Mouse (Mus musculus): ENCODE measurements at regions not wholly inside any gene's neighbourhood (a gene's known extent, or its start where the extent isn't known, plus 50 kb on each side); places are given as distances from the start of the nearest gene placed in this dataset.
"Not testable (repeated sequence)": the region's sequence is repeated elsewhere in the genome, so short reads cannot be mapped to it uniquely, and the experiment has no call there.

GRCm38 (mm10) chr5:97831421-97831820 lies 199.4 kb downstream of the Antxr2 start:
- no peak for DNase-seq

- no peak for DNase-seq
Observed at GRCm38 (mm10) chr5:97817485-97817884, 213.4 kb downstream of the Antxr2 start.

GRCm38 (mm10) chr5:97815357-97815756 lies 215.5 kb downstream of the Antxr2 start:
- no peak for DNase-seq

DNA sequence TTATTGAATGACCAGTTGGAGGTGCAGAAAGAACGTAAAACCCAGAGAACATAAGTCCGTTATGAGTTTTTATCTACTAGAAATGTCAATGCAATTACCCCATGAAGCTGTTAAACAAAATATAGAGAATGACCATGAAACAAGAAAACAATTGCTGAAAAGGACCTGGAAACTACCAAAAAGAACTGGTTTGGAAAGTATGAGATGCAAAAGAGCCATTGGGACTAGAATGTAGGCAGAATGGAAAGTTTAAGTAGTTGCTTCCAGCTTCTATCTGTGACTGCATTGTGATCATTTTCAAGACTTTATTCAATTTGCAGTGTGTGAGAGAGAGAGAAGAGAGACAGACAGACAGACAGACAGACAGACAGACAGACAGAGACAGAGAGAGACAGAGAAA lies 216.1 kb downstream of the Antxr2 start:
- DNase-seq = no peak

GRCm38 (mm10) chr5:97812611-97813350 lies 218.1 kb downstream of the Antxr2 start:
- no peak for DNase-seq

DNA sequence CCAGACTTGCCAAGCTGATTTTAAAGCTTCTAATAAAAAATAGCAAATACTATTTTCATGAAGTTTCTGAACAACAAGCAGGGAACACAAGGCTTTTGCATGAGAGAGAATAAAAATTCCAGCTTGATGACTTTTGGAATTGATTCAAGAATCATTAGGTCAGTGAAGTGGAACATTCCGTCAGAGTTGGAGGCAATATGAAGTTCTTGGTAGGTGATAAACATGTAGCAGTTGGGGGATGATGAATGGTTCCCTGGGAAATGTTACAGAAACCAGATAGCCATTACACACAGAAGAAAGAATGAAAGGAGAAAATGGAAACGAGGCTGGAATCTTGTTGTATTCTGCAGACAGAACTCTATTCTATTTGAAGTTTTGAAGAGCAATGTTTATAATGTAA lies 221.8 kb downstream of the Antxr2 start:
- no peak for DNase-seq

DNA sequence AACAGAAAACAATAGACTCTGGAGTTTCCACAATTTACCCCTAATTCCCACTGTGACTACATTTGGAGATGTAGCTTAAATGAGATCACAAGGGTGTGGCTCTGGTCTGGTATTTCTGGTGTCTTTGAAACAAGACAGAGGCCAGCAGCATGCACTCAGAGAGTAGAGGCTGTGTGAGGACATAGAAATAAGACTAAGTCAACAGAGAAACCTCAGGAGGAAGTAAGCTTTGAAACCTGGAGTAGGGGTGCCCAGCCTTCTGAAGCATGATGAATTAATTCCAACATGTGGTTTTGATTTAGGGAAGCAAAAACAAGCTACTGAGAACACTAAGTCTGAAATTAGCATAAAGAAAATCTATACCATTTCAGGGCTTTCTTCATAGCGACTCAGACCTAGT lies 223.7 kb downstream of the Antxr2 start:
- DNase-seq = no peak

GRCm38 (mm10) chr5:97806754-97807153 lies 224.1 kb downstream of the Antxr2 start:
- DNase-seq = no peak

- no peak for DNase-seq
Observed at GRCm38 (mm10) chr5:97800017-97800416, 230.8 kb downstream of the Antxr2 start.

GRCm38 (mm10) chr5:97788175-97788574 lies 242.7 kb downstream of the Antxr2 start:
- DNase-seq = no peak

GRCm38 (mm10) chr5:97787001-97787400 lies 243.8 kb downstream of the Antxr2 start:
- DNase-seq = no peak

- DNase-seq = not testable (repeated sequence)
Observed at GRCm38 (mm10) chr5:97775100-97775499, 255.7 kb downstream of the Antxr2 start.

GRCm38 (mm10) chr5:97773451-97773850 lies 257.4 kb downstream of the Antxr2 start:
- DNase-seq = not testable (repeated sequence)

- no peak for DNase-seq
Observed at GRCm38 (mm10) chr5:97737339-97737738, 280.5 kb upstream of the Gk2 start.

DNA sequence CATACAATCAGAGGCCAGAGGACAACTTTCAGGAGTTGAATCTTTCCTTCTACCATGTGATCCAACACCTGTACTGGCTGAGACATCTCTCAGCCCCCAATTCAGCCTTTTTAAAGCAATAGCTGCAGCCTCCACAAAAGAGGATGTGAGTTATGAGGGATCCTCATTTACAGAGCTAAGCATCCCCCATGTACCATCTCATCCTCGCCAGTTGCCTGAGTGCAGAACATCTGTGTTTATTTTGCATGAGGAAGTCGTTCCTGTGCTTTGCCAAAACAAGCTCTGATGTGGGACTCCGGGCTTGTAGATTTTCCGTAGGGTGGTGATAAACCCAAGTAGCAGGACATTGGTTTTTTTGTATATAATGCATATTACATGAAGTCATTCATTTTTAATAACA lies 274.1 kb upstream of the Gk2 start:
- DNase-seq = no peak

DNA sequence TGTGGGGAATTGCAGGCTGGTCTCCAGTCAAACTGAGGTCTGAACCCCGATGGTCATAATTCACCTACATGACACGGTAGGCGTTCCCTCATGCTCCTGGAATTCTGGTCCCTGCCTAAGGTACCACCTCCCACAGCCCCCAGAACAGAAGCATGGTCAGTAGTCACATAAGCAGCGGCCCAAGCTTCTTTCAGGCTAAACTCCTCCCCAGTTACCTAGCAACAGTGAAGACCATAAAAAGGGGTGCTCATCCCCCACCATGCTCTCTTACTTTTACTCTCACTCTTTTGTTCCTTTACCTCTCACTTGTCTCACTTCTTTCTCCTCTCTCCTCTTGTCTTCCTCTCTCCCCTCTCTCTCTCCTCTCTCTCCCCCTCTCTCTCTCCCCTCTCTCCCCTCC lies 262.5 kb upstream of the Gk2 start:
- DNase-seq = not testable (repeated sequence)

- DNase-seq = no peak
Observed at GRCm38 (mm10) chr5:97705270-97705669, 248.4 kb upstream of the Gk2 start.

DNA sequence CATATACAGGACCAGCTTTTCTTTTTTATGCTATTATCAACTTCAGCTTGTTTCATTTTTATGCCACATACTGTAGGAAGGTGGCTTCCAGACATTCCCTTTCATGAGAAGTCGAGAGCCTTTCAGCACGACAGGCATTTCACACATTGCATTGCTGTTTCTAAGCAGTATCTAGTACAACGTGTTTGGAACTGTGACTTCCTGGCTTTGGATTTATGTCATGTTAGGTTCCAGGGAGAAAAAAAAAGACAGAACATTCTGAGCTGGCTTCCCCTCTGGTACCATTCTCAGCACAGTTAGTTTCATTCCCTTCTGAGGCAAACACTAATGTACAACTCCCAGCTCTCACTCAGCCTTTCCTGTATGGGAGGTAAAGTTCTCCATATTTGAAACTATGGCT lies 243.7 kb upstream of the Gk2 start:
- DNase-seq = no peak

DNA sequence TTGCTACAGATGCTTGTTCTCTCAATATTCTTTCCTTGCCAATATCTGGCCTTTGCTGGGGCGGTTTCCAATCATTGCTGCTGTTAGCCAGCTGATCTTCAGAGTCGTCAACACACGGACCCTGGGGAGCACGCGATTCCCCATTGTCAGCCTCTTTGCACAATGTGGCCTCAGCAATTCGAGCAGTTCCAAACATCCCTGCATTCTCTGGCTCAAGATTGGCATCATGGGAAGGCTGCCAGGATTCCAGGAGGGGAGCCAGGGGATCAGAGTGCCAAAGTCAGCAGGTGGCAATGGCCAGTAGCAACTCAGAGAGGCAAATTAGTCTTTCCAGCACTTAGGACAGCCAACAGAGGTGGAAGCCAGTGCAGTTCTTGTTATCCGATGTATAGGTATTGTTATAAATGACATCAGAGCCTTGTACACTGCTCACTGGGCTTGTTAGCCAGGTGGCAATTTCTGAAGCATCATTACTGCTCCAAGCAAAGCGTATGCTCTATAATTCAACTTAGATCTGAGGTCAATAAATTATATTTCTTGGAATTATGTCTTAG lies 240.8 kb upstream of the Gk2 start:
- DNase-seq = peak; percentile 84

DNA sequence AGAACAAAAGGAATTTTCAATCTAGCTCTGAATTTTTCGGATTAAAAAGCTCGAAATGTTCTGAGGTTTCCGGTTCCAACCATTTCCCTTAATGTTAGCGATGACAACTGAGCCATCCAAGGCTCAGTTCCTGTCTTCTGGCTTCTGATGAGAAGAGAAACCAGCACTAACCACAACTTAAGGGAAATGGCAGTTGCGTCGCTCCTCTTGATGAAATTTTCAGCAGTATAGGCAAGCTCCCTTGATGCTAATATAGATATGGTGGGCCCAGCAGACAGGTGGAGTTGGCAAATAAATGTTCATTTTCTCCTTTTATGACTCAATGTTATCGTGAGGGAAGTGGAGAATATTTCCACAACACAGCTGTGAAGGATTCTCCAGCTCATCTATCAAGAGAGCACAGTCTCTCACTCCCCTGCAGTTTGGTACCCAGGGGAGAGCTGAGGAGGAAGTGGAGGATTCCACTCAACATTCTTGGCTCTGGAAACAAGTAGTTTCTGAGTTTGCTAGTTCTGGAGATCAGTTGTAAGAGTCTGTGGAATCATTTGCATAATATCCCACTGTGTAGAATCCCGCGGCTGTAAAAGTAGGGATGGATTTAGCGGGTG lies 236.6 kb upstream of the Gk2 start:
- DNase-seq = peak; percentile 44

GRCm38 (mm10) chr5:97685443-97685842 lies 228.6 kb upstream of the Gk2 start:
- DNase-seq = no peak

- no peak for DNase-seq
Observed at GRCm38 (mm10) chr5:97684592-97685258, 227.9 kb upstream of the Gk2 start.

DNA sequence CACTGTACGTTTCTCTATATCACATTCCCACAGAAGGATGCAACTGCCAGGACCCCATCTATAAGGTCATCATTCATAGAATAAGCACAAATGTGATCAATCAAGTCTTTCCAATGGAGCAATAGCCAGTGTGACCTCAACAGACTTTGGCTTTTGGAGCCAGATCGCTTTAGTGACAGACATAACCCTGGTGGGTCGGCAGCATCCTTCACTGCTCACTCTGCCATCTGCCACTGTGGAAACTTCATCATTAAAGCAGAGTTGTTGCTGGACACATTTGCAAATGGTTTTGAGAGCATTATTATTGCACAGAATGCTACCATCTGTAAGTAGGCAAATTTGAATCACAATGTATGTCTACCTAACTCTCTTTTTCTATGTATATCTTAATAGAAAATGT lies 212.9 kb upstream of the Gk2 start:
- DNase-seq = no peak
